Mouse (Mus musculus) frontal cortex, postnatal 36 days (tissue): ENCODE data around the gene Mical2.

Source experiments
- DNase-seq, 2 experiments: peaks; one replicate each; pipeline ENCODE4 v3.0.0; 2022; ENCODE audit warnings: low spot score in 2 of 2

Mical2 gene

GRCm38 (mm10) chr7:112313670-112314069 is 88.0 kb downstream of the Mical2 start:
- DNase-seq: no peak

- peak; percentile 84 for DNase-seq
Observed at GRCm38 (mm10) chr7:112316239-112316638, 90.6 kb downstream of the Mical2 start.

GRCm38 (mm10) chr7:112317491-112317890 is 91.8 kb downstream of the Mical2 start:
- DNase-seq: no peak

- DNase-seq: no peak
Observed at GRCm38 (mm10) chr7:112318306-112318705, 92.7 kb downstream of the Mical2 start.

GRCm38 (mm10) chr7:112319419-112319818 is 93.8 kb downstream of the Mical2 start:
- no peak for DNase-seq

- DNase-seq: no peak
Observed at GRCm38 (mm10) chr7:112320052-112320730, 94.5 kb downstream of the Mical2 start.

- DNase-seq: no peak
Observed at GRCm38 (mm10) chr7:112321798-112322794, 96.4 kb downstream of the Mical2 start.

GRCm38 (mm10) chr7:112324577-112324976 is 98.9 kb downstream of the Mical2 start:
- DNase-seq: no peak

- peak in 1 of 2 experiments; percentile 49 for DNase-seq
Observed at GRCm38 (mm10) chr7:112326852-112327251, 101.2 kb downstream of the Mical2 start.

- peak in 1 of 2 experiments; percentile 72 for DNase-seq
Observed at GRCm38 (mm10) chr7:112328969-112329368, 103.3 kb downstream of the Mical2 start.

GRCm38 (mm10) chr7:112329496-112329895 is 103.8 kb downstream of the Mical2 start:
- DNase-seq: no peak

- DNase-seq: no peak
Observed at GRCm38 (mm10) chr7:112330935-112331334, 105.3 kb downstream of the Mical2 start.

- no peak for DNase-seq
Observed at GRCm38 (mm10) chr7:112331804-112332203, 106.1 kb downstream of the Mical2 start.

GRCm38 (mm10) chr7:112332426-112332825 is 106.8 kb downstream of the Mical2 start:
- no peak for DNase-seq

- DNase-seq: no peak
Observed at GRCm38 (mm10) chr7:112333404-112333803, 107.7 kb downstream of the Mical2 start.

GRCm38 (mm10) chr7:112336213-112336631 is 110.6 kb downstream of the Mical2 start:
- DNase-seq: peak; percentile 74 to 91

GRCm38 (mm10) chr7:112336769-112337168 is 111.1 kb downstream of the Mical2 start:
- peak; percentile 72 to 73 for DNase-seq

GRCm38 (mm10) chr7:112337736-112338135 is 112.1 kb downstream of the Mical2 start:
- DNase-seq: no peak

- no peak for DNase-seq
Observed at GRCm38 (mm10) chr7:112341052-112341451, 115.4 kb downstream of the Mical2 start.

- no peak for DNase-seq
Observed at GRCm38 (mm10) chr7:112345687-112346086, 120.0 kb downstream of the Mical2 start.

- no peak for DNase-seq
Observed at GRCm38 (mm10) chr7:112351541-112351940, 125.9 kb downstream of the Mical2 start.

- no peak for DNase-seq
Observed at GRCm38 (mm10) chr7:112352005-112352404, 126.3 kb downstream of the Mical2 start.

- no peak for DNase-seq
Observed at GRCm38 (mm10) chr7:112353011-112353410, 127.4 kb downstream of the Mical2 start.
